Mouse (Mus musculus) right cerebral cortex, postnatal 4 days (tissue): ENCODE data around the gene Slfn2.
A peak's percentile ranks its signal among the peaks of the same experiment; 100 is the strongest.

Experiments
- DNase-seq: peaks from one replicate; pipeline ENCODE4 v3.0.0-alpha.2; 2022

Slfn2 gene

DNA sequence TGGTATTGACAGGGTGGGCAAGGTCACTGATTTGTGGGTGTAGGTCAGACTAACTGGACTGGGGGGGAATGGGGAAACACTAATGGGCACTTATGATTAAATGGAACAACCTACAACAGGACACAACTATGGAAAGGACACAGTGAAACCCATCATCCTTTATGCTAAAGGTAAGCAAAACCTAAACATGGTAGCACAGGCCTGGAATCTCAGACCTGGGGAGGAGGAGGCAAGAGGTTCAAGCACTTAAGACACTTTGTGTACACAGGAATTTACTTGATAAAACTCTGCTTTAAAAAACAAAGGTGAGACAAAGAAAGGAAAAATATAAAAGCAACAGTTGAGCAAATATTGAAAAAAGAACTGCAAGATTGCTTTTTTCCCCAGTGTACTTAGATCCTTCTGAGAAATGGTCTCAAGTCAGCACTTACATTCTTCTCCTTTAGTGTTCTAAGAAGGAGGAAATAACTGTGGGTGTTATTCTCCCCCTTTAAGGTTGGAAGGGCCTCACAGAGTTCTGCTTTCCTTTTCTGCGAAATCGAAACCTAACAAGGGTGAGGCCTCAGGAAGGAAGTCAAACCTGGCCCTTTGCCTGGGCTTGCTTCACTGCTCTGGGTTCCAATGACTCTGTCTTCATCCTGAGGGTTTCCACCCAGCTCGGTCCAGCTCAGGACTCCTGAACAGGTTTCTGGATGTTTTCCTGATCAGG, 13.0 kb downstream of the Slfn2 start:
- no peak for DNase-seq

DNA sequence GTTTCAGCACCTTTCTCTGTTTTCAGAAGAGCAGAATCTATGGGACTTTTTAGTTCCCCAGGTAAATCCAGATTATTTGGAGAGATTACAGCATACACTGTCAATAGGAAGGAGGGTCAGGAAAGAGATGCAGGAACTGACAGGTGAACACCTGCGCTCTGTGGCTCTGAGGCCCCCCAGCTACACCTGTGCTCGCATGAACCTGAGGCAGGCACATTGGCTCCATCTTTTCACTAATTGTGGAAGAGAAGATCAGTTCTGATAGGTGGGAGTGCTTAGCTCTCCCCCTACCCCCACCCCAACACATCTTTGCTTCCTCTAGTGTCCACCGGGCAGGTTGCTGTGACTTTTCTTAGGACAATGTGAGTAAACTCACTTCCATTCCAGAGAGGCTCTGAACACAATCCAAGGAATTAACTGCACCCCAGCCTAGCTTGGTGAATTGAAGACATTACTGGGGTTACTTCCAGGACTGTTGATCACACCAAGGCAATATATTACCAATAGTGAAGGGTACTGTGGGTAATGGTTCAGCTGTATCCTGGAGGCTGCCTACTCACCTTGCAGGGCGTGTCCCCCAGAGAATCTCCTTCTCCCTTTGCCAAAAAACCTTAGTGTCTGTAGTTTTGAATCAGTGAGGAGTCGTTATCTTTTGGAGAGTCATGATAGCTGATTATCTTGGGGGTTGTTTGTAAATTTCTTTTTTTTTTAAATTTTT, 13.7 kb downstream of the Slfn2 start:
- DNase-seq, result no peak

GRCm38 (mm10) chr11:83079487-83080199, 14.7 kb downstream of the Slfn2 start:
- no peak for DNase-seq

DNA sequence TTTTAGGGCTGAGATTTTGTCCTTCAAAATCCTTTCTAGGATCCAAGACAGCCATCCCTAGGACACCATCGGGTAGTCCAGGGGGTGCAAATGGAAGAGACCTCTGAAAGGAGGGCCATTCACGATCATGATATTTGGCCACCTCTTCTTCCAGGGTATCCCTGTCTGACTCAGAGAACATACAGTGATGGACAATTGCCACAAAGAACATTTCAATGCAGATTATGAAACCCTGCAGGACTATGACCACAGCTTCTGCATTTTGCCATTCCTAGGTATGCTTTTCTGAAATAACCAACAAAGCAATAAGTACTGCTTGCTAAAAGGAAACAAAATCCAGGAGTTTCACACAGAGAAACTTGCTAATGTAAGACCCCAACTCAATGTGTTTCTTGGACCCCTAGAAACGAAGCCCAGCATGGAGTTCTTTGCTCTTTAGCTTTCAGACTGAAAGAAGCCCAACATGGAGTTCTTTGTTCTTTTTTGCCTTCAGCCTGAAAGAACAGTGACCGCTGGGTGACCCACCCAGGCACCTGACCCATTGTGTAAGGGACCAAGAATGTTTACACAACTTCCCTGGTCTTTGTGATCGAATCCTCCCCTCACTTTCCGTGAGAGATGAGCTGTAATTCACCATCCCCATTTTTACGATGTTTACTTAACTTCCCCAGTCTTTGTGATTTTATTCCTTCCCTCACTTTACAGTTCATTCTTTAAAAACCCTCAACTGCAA, 18.0 kb downstream of the Slfn2 start:
- no peak for DNase-seq

- no peak for DNase-seq
These were observed 19.2 kb downstream of the Slfn2 start for GRCm38 (mm10) chr11:83084161-83084560.

- no peak for DNase-seq
These were observed 19.8 kb downstream of the Slfn2 start for GRCm38 (mm10) chr11:83084761-83085160.

- DNase-seq, result peak; percentile 3
These were observed 50.2 kb downstream of the Slfn2 start for GRCm38 (mm10) chr11:83115138-83115537.

GRCm38 (mm10) chr11:83116597-83117227, 51.8 kb downstream of the Slfn2 start, which contains the start of gene Slfn1:
Slfn1 (plus strand) TSS chr11:83116849.
- no peak for DNase-seq

DNA sequence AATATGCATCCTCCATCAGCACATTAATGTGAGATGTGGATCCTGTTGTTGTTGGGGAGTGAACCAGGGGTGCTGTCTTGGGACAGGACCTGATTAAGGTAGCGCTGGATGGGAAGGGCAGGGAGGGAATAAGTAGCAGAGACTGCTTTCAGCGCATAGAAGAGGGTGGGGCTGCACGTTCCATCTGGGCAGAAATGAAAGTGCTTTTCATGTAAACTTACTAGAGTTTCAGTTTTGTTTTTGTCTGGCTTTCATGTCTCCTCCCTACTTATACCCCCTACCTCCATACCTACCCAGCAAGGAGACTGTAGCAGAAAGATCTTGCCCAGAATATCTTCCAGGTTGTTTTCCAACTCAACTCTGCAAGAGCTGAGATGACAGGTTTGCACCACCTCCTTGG, 53.1 kb downstream of the Slfn2 start:
- no peak for DNase-seq
